Mouse (Mus musculus): ENCODE data around the gene Rbm4. TPM values are rescaled to one million over a fixed set of nuclear protein-coding genes. Genes with fewer than 3 reads are reported as not detected.

The Rbm4 gene
- total and polyA plus RNA-seq, 3 experiments, result 31.4 to 51.6 TPM; not detected in 1

DNA sequence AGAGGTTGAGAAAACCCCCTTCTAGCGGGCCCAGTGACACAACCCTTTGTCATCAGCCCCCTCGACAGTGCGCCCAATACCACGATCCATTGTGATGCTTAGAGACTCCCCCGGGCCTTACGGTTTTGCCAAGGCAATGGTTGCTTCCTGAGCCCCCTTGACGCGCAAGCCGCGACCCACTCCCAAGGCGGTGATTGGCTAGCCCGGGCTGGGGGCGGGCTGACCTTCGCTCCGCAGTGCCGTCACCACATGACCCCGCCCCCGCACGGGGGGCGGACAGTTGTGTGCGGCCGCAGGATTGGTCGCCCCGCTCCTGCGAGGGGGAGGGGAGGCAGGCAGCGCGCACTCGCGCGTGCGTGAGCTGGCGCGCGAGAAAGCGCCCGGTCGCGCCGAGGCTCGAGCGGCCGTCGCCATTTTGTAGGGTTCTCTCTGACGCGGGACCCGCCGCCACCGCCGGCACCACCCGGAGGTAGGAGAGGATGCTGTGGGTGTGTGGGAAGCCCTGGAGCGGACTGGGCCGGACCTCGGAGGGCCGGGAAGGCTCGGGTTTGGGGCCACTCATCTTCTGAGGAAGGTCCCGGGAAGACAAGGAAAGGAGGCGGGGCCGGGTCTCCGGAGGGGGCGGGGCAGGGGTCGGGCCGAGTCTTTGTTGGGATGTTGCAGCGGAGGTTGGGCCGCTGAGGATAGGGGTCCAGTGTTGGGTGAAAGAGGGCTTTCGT, 37.3 kb downstream of the Rbm4 start, which contains the start of gene Rbm4b (continued):
- no peak for TF ChIP-seq ZNF384 (IDR thresholded peaks at IDR 0.05; ENCODE audit: low read depth, low read length)
- peak; percentile 83 for TF ChIP-seq HCFC1 (IDR thresholded peaks at IDR 0.05; ENCODE audit: low read depth, low read length)
- peak; percentile 43; the same call in 1 of the 2 replicates for TF ChIP-seq TCF12 (IDR thresholded peaks at IDR 0.05; ENCODE audit: low read depth, low read length)
- no peak for TF ChIP-seq RCOR1 (IDR thresholded peaks at IDR 0.05; ENCODE audit: low read depth, low read length)
- TF ChIP-seq GATA1 (IDR thresholded peaks at IDR 0.05; ENCODE audit: low read depth, low read length), result no peak

DNA sequence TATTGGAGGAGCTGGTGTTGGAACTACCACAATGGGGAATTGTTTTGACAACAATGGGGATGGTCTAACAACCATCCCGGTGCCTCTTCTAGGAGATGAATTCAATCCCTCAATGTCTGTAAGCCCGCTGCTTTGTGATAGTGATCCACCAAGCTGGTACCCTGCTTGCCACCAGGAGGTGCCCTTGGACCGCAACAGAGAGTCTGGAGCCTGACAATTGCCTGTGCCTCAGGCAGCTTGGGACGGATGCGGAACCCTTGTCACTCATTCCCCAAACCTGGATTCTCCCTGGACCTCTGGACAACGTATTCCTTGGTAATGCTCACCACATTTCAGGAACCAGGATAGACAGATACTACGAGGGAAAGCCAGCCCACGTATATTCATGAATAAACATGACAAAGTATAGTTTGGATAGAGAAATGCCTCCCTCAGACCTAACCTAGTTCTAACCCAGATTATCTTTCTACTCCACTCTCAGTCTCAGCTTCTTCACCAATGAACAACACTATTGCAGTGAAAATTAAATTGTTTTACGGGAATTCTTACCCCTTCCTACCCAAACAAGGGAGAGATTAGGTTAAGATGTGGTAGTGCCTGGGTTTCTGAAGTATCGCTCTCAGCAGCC, 38.0 kb downstream of the Rbm4 start:
- no peak for TF ChIP-seq TAL1 (IDR thresholded peaks at IDR 0.05; ENCODE audit: low read length)
- 0 out of 2 replicates have a peak, but pooled peaks have one; percentile 23 for TF ChIP-seq NRF1 (IDR thresholded peaks at IDR 0.05; ENCODE audit: insufficient read depth, low read depth, low read length, poor library complexity, severe bottlenecking)
- TF ChIP-seq GABPA (IDR thresholded peaks at IDR 0.05; ENCODE audit: low read depth, low read length), result no peak
- no peak for TF ChIP-seq CHD2 (IDR thresholded peaks at IDR 0.05; ENCODE audit: low read length)
- TF ChIP-seq BHLHE40 (IDR thresholded peaks at IDR 0.05; ENCODE audit: borderline replicate concordance, low read depth, low read length), result no peak
- 0 out of 2 replicates have a peak, but pooled peaks have one; percentile 9 for TF ChIP-seq ELF1 (IDR thresholded peaks at IDR 0.05; ENCODE audit: low read depth, low read length)
- TF ChIP-seq RCOR1 (IDR thresholded peaks at IDR 0.05; ENCODE audit: low read depth, low read length), result no peak
- no peak for TF ChIP-seq CHD1 (IDR thresholded peaks at IDR 0.05; ENCODE audit: low read depth, low read length)
- TF ChIP-seq MXI1 (IDR thresholded peaks at IDR 0.05; ENCODE audit: low read depth, low read length), result no peak; the same call in 1 of the 2 replicates
- TF ChIP-seq SMC3 (IDR thresholded peaks at IDR 0.05; ENCODE audit: low read depth, low read length), result peak; percentile 96
- TF ChIP-seq POLR2AphosphoS5 (IDR thresholded peaks at IDR 0.05; ENCODE audit: borderline replicate concordance, low read depth, low read length), result no peak
- peak; percentile 30; the same call in 1 of the 2 replicates for TF ChIP-seq HCFC1 (IDR thresholded peaks at IDR 0.05; ENCODE audit: low read depth, low read length)
- TF ChIP-seq E2F4 (IDR thresholded peaks at IDR 0.05; ENCODE audit: borderline replicate concordance, low read depth, low read length), result no peak
- peak; percentile 74; the same call in 1 of the 2 replicates for TF ChIP-seq SIN3A (IDR thresholded peaks at IDR 0.05; ENCODE audit: low read length)
- TF ChIP-seq MAZ (IDR thresholded peaks at IDR 0.05; ENCODE audit: low read depth, low read length), result no peak
- TF ChIP-seq MYB (IDR thresholded peaks at IDR 0.05; ENCODE audit: low read depth, low read length), result no peak
- peak; percentile 96 for TF ChIP-seq ZC3H11A (IDR thresholded peaks at IDR 0.05; ENCODE audit: low read depth, low read length)
- TF ChIP-seq CTCF (IDR thresholded peaks at IDR 0.05 in 2 of 3, conservative IDR thresholded peaks at IDR 0.05 in 1 of 3; ENCODE audit: control insufficient read depth in 1 of 3, insufficient read depth in 1 of 3, low read depth in 2 of 3, low read length in 3 of 3, poor library complexity in 1 of 3, severe bottlenecking in 1 of 3), result peak; percentile 94 to 98 (median 94)
- TF ChIP-seq EP300 (IDR thresholded peaks at IDR 0.05; ENCODE audit: low read depth in 1 of 2, low read length in 2 of 2), result no peak
- TF ChIP-seq MYC (IDR thresholded peaks at IDR 0.05; ENCODE audit: low read depth, low read length), result peak; percentile 49; the same call in 1 of the 2 replicates
- peak; percentile 20; the same call in 1 of the 2 replicates for TF ChIP-seq GATA1 (IDR thresholded peaks at IDR 0.05; ENCODE audit: low read depth, low read length)
- TF ChIP-seq POLR2A (IDR thresholded peaks at IDR 0.05; ENCODE audit: control insufficient read depth in 1 of 2, insufficient read depth in 1 of 2, low read depth in 1 of 2, low read length in 2 of 2, poor library complexity in 1 of 2), result no peak
- TF ChIP-seq RAD21 (IDR thresholded peaks at IDR 0.05; ENCODE audit: low read depth, low read length), result peak; percentile 96
- TF ChIP-seq NELFE (IDR thresholded peaks at IDR 0.05; ENCODE audit: low read depth, low read length), result no peak
- DNase-seq (ENCODE audit: low read depth, low spot score), result peak; percentile 90
- H3K79me2 ChIP-seq (ENCODE audit: control insufficient read depth, insufficient read depth, low read length, poor library complexity), result peaks cover 7% of the 10 kb centered on the region

More for the DNA sequence above, 38.0 kb downstream of the Rbm4 start:
- Histone ChIP-seq H3K27ac (ENCODE audit: control insufficient read depth, low read depth, low read length) (peak overlapping the region; percentile 67), H3K4me3 (ENCODE audit: control insufficient read depth in 1 of 2, insufficient read depth in 1 of 2, low read depth in 2 of 2, low read length in 2 of 2) (peak overlapping the region; percentile 70 to 87), H3K36me3 (ENCODE audit: control insufficient read depth in 1 of 2, insufficient read depth in 2 of 2, low read length in 2 of 2) (peaks cover 5 to 13% of the 10 kb centered on the region in 2 experiments; a peak in 3 of 4 replicates), H3K4me1 (ENCODE audit: control insufficient read depth in 1 of 2, insufficient read depth in 2 of 2, low read length in 2 of 2) (no peaks in the 10 kb centered on the region; a peak in 1 of 4 replicates), H3K27me3 (ENCODE audit: control insufficient read depth in 1 of 2, insufficient read depth in 2 of 2, low read length in 2 of 2) (no peaks in the 10 kb centered on the region), H3K9ac (ENCODE audit: control insufficient read depth, low read depth, low read length, poor library complexity, severe bottlenecking) (peak overlapping the region; percentile 70), H3K9me3 (replicated peaks; ENCODE audit: insufficient read depth, low read length) (no peaks in the 10 kb centered on the region)
